Mouse (Mus musculus) liver, postnatal 0 days (tissue): Measurements from ENCODE around the gene Cdk10.

Experiments used
- CTCF ChIP-seq: sonication (generic); IDR thresholded peaks from 2 replicates; pipeline ENCODE4 v1.5.1; 2016; ENCODE audit warnings: antibody characterized with exemption, low read depth
- EP300 ChIP-seq: IDR thresholded peaks from 2 replicates; pipeline ENCODE4 v1.6.1; 2016; ENCODE audit warnings: antibody characterized with exemption, low read depth, mild to moderate bottlenecking

DNA sequence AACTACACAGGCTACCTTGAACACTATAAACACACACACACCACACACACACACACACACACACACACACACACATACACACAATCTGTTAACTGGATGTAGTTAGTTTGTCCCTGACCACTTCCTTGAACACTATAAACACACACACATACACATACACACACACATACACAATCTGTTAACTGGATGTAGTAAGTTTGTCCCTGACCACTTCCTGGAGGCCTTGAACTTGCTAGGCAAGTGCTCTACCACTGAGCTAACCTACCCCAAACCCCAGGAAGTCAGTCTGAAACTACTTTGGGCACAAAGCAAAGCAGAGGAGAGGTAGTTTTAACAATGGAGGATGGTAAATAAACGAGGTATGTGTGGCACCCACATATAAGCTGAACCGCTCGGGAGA lies 21.1 kb upstream of the Cdk10 start:
- no peak for TF ChIP-seq CTCF
- TF ChIP-seq EP300 = no peak
